Mouse (Mus musculus): ENCODE results near the gene Abi3.

Abi3 gene

GRCm38 (mm10) chr11:95838999-95839868, 3.0 kb downstream of the Abi3 start:
- no peak for DNase-seq (ENCODE audit: extremely low spot score, low spot score)

- DNase-seq (ENCODE audit: extremely low spot score, low spot score), result no peak
Measured at GRCm38 (mm10) chr11:95838598-95838997, 3.7 kb downstream of the Abi3 start.

- DNase-seq (ENCODE audit: extremely low spot score, low spot score), result no peak
Measured at GRCm38 (mm10) chr11:95837059-95837458, 5.2 kb downstream of the Abi3 start, which contains the start of gene Gngt2. Gene Gngt2, plus strand, starts transcription at chr11:95837216.

- DNase-seq (ENCODE audit: extremely low spot score, low spot score), result no peak
Measured at GRCm38 (mm10) chr11:95836433-95836832, 5.8 kb downstream of the Abi3 start.

GRCm38 (mm10) chr11:95835832-95836231, 6.4 kb downstream of the Abi3 start:
- DNase-seq (ENCODE audit: extremely low spot score, low spot score), result no peak

GRCm38 (mm10) chr11:95834742-95835710, 7.2 kb downstream of the Abi3 start:
- DNase-seq (ENCODE audit: extremely low spot score, low spot score), result no peak

- DNase-seq (ENCODE audit: extremely low spot score, low spot score), result no peak
Measured at GRCm38 (mm10) chr11:95834143-95834667, 8.1 kb downstream of the Abi3 start.

- no peak for DNase-seq (ENCODE audit: extremely low spot score, low spot score)
Measured at GRCm38 (mm10) chr11:95833631-95834142, 8.6 kb downstream of the Abi3 start.

- DNase-seq (ENCODE audit: extremely low spot score, low spot score), result no peak
Measured at GRCm38 (mm10) chr11:95833006-95833570, 9.2 kb downstream of the Abi3 start.

- no peak for DNase-seq (ENCODE audit: extremely low spot score, low spot score)
Measured at GRCm38 (mm10) chr11:95832129-95833005, 9.9 kb downstream of the Abi3 start.

- DNase-seq (ENCODE audit: extremely low spot score, low spot score), result no peak
Measured at GRCm38 (mm10) chr11:95831641-95832040, 10.6 kb downstream of the Abi3 start.

- DNase-seq (ENCODE audit: extremely low spot score, low spot score), result no peak
Measured at GRCm38 (mm10) chr11:95831276-95831619, 11.0 kb downstream of the Abi3 start.

GRCm38 (mm10) chr11:95830411-95831275, 11.6 kb downstream of the Abi3 start:
- DNase-seq (ENCODE audit: extremely low spot score, low spot score), result peak; percentile 55

GRCm38 (mm10) chr11:95829526-95830050, 12.7 kb downstream of the Abi3 start:
- DNase-seq (ENCODE audit: extremely low spot score, low spot score), result no peak

- no peak for DNase-seq (ENCODE audit: extremely low spot score, low spot score)
Measured at GRCm38 (mm10) chr11:95828181-95828964, 13.9 kb downstream of the Abi3 start.

GRCm38 (mm10) chr11:95827464-95828085, 14.7 kb downstream of the Abi3 start:
- DNase-seq (ENCODE audit: extremely low spot score, low spot score), result peak; percentile 57

GRCm38 (mm10) chr11:95827168-95827447, 15.2 kb downstream of the Abi3 start:
- no peak for DNase-seq (ENCODE audit: extremely low spot score, low spot score)
